Mouse (Mus musculus): ENCODE measurements around the gene Rims4. TPM values are rescaled to one million over a fixed set of nuclear protein-coding genes. Genes with fewer than 3 reads are reported as not detected.

Rims4 gene
- polyA plus RNA-seq, 1 experiment from 2014 or later, result 8.7 TPM

DNA sequence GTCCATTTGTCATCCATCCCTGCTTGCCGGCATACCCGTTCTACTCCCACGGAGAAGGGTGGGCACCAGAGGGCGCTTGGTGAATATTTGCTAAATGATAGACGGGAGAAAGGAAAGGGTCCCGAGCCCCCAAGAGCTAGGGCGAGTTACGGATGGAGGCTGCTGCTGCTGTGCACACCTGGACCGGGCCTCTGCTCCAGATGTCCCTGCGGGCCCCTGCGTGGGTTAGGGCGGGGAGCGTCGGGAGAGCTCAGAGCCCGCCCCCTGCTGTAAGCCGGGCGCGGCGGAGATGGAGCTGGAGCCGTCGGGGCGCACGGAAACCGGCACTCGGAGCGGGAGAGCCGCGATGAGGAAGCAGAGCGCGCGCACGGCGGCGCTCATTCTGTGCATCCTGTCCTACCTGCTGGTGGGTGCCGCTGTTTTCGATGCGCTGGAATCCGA is 65.0 kb downstream of the Rims4 start, which contains the start of gene Kcnk15:
TSS of gene Kcnk15 (plus strand) at position 191 of the 441 bp plus-strand sequence.
- H3K36me3 ChIP-seq, result no peaks in the 10 kb centered on the region
- ATAC-seq (ENCODE audit: low read depth), result peak; percentile 37; the same call in 1 of the 2 replicates
- 0 out of 2 replicates have a peak within 1 kb of the TSS, but pooled peaks have one; percentile 17 for H3K9ac ChIP-seq
- H3K4me2 ChIP-seq, result peak within 1 kb of the TSS; percentile 37
- H3K4me3 ChIP-seq, result peak within 1 kb of the TSS; percentile 25
- H3K27me3 ChIP-seq, result peaks cover 92% of the 10 kb centered on the region
- WGBS, result 2% methylated on average over 38 of the region's 38 CpGs
- peaks cover 11% of the 10 kb centered on the region for H3K4me1 ChIP-seq (replicated peaks)
- no peaks in the 10 kb centered on the region for H3K9me3 ChIP-seq
- H3K27ac ChIP-seq (replicated peaks), result no peak within 1 kb of the TSS

DNA sequence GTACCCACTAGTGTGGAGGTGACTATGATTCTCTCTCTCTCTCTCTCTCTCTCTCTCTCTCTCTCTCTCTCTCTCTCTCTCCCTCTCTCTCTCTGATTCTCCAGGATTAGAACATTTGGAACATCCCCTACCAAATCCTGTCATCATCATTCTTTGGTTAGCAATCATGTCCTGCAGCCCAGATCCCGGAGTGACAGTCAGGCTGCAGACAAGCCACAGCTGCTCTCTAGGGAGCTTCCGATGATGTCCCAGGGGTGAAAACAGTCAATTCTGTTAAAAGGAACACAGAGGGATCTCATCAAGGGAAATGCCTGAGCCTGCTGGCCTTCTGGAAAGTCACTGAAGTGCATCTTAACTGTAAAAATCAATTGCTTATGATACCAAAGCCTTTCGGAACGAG is 76.4 kb downstream of the Rims4 start:
- H3K36me3 ChIP-seq, result no peaks in the 10 kb centered on the region
- WGBS, result 57% methylated on average over 4 of the region's 4 CpGs

DNA sequence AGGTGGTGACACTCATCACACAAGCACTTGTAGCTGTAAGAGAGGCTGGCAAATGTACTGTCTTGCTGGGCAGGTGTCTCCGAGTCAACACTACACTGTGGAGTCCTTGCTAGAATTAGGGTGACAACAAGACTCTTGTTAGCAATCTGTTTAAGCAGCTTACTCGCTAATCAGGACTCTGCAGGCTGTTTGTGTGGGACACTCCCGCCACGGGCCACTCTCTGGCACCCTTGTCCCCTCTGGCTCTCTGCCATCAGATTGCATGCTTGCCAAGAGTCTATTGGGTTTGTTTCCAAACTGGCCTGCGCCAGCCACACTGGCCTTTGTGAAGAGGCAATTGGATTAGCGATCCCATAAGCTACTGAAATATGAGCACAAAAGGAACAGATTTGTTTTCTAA is 79.0 kb downstream of the Rims4 start:
- H3K9ac ChIP-seq, result no peak overlapping the region
- no peaks in the 10 kb centered on the region for H3K36me3 ChIP-seq
- peaks cover 3% of the 10 kb centered on the region; the same call in 1 of the 2 replicates for H3K27me3 ChIP-seq
- H3K4me1 ChIP-seq (replicated peaks), result no peaks in the 10 kb centered on the region
- ATAC-seq (ENCODE audit: low read depth), result no peak
- WGBS, result 47% methylated on average over 6 of the region's 6 CpGs
- no peak overlapping the region for H3K27ac ChIP-seq (replicated peaks)
- 0 out of 2 replicates have a peak, but pooled peaks cover 4% of the 10 kb centered on the region for H3K9me3 ChIP-seq
- no peak overlapping the region for H3K4me2 ChIP-seq
- no peak overlapping the region for H3K4me3 ChIP-seq

More for the DNA sequence above, 76.4 kb downstream of the Rims4 start:
- 0 out of 2 replicates have a peak, but pooled peaks cover 1% of the 10 kb centered on the region for H3K9me3 ChIP-seq
- no peak overlapping the region for H3K27ac ChIP-seq (replicated peaks)
- H3K4me2 ChIP-seq, result no peak overlapping the region
- no peak overlapping the region for H3K4me3 ChIP-seq
- no peaks in the 10 kb centered on the region for H3K4me1 ChIP-seq (replicated peaks)
- ATAC-seq (ENCODE audit: low read depth), result no peak
- no peak overlapping the region for H3K9ac ChIP-seq
- peaks cover 3% of the 10 kb centered on the region; the same call in 1 of the 2 replicates for H3K27me3 ChIP-seq

DNA sequence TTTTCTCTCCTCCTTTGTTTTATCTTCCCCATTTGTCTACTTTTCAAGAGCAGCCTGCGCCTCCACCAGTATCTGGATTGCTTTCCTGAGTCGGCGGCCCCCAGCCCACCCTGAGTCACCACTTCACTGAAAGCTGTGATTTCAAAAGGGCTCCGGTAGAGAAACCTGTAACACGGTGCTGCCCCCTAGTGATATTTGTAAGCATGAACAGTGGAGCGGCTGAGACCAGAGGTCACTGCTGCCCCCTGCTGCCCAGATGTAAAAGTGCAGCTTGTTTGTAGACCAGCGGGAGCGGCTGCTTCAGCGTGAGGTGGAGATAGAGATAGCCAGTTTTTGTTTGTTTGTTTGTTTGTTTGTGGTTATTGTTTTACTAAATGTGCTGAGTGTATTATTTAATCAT is 80.4 kb downstream of the Rims4 start:
- H3K4me1 ChIP-seq (replicated peaks), result no peaks in the 10 kb centered on the region
- H3K27me3 ChIP-seq, result peaks cover 3% of the 10 kb centered on the region; the same call in 1 of the 2 replicates
- H3K9ac ChIP-seq, result no peak overlapping the region
- ATAC-seq (ENCODE audit: low read depth), result peak; percentile 36; the same call in 1 of the 2 replicates
- no peak overlapping the region for H3K27ac ChIP-seq (replicated peaks)
- H3K9me3 ChIP-seq, result 0 out of 2 replicates have a peak, but pooled peaks cover 4% of the 10 kb centered on the region
- H3K4me3 ChIP-seq, result no peak overlapping the region
- 30% methylated on average over 9 of the region's 9 CpGs for WGBS
- H3K4me2 ChIP-seq, result no peak overlapping the region
- H3K36me3 ChIP-seq, result no peaks in the 10 kb centered on the region

DNA sequence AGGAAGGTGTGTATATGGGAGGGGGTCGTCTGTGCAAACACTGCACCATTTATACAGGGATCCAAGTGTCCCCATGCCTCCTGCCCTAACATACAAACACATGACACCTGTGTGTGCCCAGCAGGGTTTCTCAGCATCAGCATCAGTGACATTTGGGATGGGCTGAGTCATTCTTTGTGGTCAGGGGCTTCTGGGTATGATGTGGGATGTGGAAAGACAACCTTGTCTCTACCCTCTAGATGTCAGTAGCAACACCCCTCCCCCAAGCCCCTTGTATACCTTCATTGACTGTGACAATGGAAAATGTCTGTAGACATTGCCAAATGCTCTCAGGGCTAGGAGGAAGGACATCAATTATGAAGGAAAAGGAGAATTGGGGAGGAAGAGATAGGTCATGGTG is 87.3 kb downstream of the Rims4 start:
- H3K36me3 ChIP-seq, result no peaks in the 10 kb centered on the region
- H3K4me2 ChIP-seq, result no peak overlapping the region
- H3K4me1 ChIP-seq (replicated peaks), result no peaks in the 10 kb centered on the region
- H3K27me3 ChIP-seq, result no peaks in the 10 kb centered on the region
- H3K27ac ChIP-seq (replicated peaks), result no peak overlapping the region
- H3K4me3 ChIP-seq, result no peak overlapping the region
- WGBS, result 57% methylated on average over 1 of the region's 1 CpGs
- no peak overlapping the region for H3K9ac ChIP-seq
- no peak for ATAC-seq (ENCODE audit: low read depth)
- no peaks in the 10 kb centered on the region for H3K9me3 ChIP-seq

DNA sequence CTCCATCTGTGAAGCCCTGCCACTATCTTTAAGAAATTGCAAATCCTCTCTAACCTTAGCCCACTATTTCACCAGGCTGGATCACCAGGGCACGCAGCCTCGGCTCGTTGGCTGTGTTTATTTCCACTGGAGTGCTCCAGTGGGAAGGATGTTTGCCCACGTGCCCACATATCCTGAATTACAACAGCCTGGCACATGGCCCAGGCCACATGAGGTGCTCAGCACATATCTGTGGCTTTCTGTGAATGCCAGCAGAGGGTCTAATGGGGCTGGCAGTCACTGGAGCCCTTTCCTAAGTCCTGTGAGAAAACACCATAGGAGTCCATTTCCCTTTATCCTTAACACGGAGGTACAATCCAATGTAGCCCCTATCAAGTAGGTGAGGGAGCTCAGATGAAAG is 92.0 kb downstream of the Rims4 start:
- Histone ChIP-seq H3K27ac (replicated peaks) (no peak overlapping the region), H3K4me3 (no peak overlapping the region), H3K27me3 (no peaks in the 10 kb centered on the region), H3K9ac (no peak overlapping the region), H3K4me2 (no peak overlapping the region), H3K4me1 (replicated peaks) (no peaks in the 10 kb centered on the region), H3K9me3 (no peaks in the 10 kb centered on the region), H3K36me3 (no peaks in the 10 kb centered on the region)
- 58% methylated on average over 5 of the region's 5 CpGs for WGBS
- ATAC-seq (ENCODE audit: low read depth), result no peak

DNA sequence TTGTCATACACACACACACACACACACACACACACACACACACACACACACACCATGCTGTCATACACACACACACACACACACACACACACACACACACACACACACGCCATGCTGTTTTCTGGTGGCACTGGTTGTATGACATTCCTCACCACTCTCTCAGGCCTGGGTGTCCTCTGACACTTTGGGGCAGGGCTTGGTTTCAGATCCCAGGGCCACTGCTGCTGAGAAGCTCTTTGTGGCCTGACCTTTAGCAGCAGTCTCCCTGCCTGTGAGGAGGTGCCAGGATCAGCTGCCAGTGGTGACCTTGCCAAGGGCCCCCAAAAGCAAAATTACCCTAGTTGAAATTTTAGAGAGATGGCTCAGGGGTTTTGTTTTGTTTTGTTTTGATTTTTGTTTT is 92.6 kb downstream of the Rims4 start:
- Histone ChIP-seq H3K27ac (replicated peaks) (no peak overlapping the region), H3K9me3 (no peaks in the 10 kb centered on the region), H3K4me1 (replicated peaks) (no peaks in the 10 kb centered on the region), H3K4me3 (no peak overlapping the region), H3K36me3 (no peaks in the 10 kb centered on the region), H3K9ac (no peak overlapping the region), H3K27me3 (no peaks in the 10 kb centered on the region), H3K4me2 (no peak overlapping the region)
- ATAC-seq (ENCODE audit: low read depth), result no peak
- 89% methylated on average over 1 of the region's 1 CpGs for WGBS

DNA sequence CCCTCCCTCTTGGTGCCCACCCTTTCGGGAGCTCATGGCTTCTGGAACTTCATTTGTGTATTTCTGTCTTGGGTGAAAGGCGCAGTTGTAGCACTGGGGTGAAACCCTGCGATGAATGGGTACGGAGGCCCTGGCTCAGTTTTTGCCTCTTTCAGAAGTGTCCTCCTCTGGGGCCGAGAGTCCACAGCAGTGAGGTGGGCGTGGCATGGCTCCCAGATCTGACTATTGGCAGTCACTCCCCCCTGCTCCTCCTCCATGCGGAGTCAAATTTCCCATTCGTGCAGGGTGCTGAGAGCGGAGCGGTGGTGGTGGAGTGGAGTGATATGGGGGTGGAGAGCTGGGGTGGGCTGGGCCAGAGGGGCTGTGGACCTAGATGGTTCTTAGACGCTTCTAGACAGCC is 94.7 kb downstream of the Rims4 start:
- 13% methylated on average over 11 of the region's 11 CpGs for whole genome bisulfite sequencing
- ATAC-seq (ENCODE audit: low read depth), result no peak
- Histone ChIP-seq H3K36me3 (no peaks in the 10 kb centered on the region), H3K27me3 (no peaks in the 10 kb centered on the region), H3K4me1 (replicated peaks) (no peaks in the 10 kb centered on the region), H3K27ac (replicated peaks) (no peak overlapping the region), H3K9me3 (no peaks in the 10 kb centered on the region), H3K9ac (0 out of 2 replicates have a peak overlapping the region, but pooled peaks have one; percentile 9), H3K4me2 (peak overlapping the region; percentile 33), H3K4me3 (no peak overlapping the region)

DNA sequence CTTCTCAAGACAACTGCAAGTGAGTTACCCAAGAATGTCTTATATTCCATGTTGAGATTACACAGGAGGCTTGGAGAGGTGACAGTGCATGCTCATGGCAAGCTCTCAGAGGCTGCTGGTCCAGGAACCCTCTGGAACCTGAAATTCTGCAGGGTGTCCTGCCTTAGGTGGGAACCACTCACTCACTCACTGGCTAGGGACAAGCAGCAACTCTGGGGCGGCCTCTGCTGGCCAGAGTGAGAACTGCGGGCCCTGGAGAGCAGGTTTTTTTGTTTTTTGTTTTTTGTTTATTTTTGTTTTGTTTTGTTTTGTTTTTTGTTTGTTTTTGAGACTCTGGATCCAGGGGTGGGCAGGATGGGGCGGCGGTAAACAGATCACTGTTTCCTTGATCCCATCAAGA is 95.2 kb downstream of the Rims4 start:
- Histone ChIP-seq H3K27me3 (no peaks in the 10 kb centered on the region), H3K4me1 (replicated peaks) (no peaks in the 10 kb centered on the region), H3K9me3 (no peaks in the 10 kb centered on the region), H3K36me3 (no peaks in the 10 kb centered on the region), H3K4me3 (no peak overlapping the region), H3K4me2 (peak overlapping the region; percentile 33), H3K27ac (replicated peaks) (no peak overlapping the region), H3K9ac (no peak overlapping the region)
- 12% methylated on average over 4 of the region's 4 CpGs for WGBS
- ATAC-seq (ENCODE audit: low read depth), result no peak

DNA sequence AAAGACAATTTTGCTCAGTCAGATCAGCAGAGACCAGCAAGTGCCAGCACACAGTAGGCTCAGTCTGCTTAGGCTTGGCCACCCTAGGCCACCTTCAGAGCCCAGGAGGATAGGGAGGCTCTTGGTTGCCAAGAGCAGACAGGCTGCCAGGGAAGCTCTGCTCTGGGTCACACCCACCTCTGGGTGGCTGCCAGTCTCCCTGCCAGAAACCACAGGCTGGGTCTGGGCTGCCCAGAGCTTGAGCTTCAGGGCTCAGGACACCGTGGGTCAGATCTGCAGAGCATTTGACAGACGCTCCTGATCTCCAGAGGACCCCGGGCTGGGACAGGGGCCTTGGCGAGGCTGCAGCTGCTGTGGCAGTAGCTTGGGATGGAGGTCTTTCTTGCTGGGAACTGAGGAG is 97.9 kb downstream of the Rims4 start, which contains the start of gene Ccn5:
TSS of gene Ccn5 (plus strand) at position 255 of the 400 bp plus-strand sequence.
- H3K4me1 ChIP-seq (replicated peaks), result no peaks in the 10 kb centered on the region
- 69% methylated on average over 4 of the region's 4 CpGs for WGBS
- H3K36me3 ChIP-seq, result no peaks in the 10 kb centered on the region
- no peaks in the 10 kb centered on the region for H3K9me3 ChIP-seq
- H3K27ac ChIP-seq (replicated peaks), result no peak within 1 kb of the TSS
- ATAC-seq (ENCODE audit: low read depth), result no peak
- H3K4me3 ChIP-seq, result no peak within 1 kb of the TSS
- H3K9ac ChIP-seq, result no peak within 1 kb of the TSS
- no peaks in the 10 kb centered on the region for H3K27me3 ChIP-seq
- no peak within 1 kb of the TSS for H3K4me2 ChIP-seq

DNA sequence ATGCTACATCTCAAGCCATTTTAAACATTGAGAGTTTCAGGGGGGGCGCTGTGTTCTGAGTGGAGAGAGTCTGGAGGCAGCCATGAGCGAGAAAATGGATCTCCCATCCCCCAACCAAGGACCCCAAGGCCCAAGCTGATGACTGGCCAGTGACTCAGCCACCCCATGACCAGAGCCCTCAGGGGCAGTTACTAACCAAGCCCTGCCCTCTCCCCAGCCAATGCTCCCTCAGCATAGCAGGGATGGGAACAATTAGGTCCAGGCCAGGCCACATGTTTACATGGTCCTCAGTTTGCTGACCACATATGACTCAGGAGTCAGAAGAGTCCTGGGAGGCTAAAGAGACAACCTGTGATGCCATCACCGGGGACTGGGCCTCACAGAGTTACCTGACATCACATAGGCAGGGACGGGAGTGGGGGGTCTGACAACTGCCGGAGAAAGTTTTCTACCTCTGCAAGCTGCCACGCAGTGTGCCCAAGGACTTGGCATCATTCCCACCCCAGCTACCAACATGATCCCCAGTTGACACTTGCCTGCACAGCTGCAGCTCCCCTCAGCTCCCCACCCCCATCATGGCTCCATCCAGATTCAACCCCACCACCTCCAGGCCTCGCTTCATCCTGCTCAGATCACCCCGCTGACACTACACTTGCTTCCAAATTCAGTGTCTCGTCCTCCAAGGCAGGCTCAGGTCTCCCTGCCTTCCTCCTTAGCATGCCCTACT is 103.6 kb downstream of the Rims4 start:
- H3K27ac ChIP-seq (replicated peaks), result no peak overlapping the region
- H3K9ac ChIP-seq, result no peak overlapping the region
- no peak for ATAC-seq (ENCODE audit: low read depth)
- no peak overlapping the region for H3K4me3 ChIP-seq
- 89% methylated on average over 9 of the region's 9 CpGs for WGBS
- H3K36me3 ChIP-seq, result no peaks in the 10 kb centered on the region
- H3K4me2 ChIP-seq, result no peak overlapping the region
- peaks cover 7% of the 10 kb centered on the region; the same call in 1 of the 2 replicates for H3K4me1 ChIP-seq (replicated peaks)
- H3K27me3 ChIP-seq, result no peaks in the 10 kb centered on the region
- no peaks in the 10 kb centered on the region for H3K9me3 ChIP-seq

DNA sequence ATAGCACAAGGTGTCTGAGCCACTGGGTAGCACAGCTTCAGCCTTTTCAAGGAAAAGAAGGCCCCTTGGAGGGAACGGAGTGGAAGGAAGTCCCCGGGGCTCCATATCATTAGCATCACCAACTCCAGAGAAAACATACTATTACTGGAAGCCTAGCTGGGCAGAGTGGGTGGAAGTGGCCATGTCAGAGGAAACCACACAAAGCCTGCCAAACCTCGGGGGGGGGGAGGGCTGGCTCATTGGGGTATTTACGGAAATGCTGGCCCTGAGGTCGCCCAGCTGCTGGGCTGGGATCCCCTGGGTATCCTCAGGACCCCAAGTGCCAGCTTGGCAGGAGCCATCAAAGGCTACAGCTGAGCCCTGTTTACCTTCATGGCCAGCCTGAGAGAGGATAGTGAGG is 105.4 kb downstream of the Rims4 start:
- H3K4me3 ChIP-seq, result no peak overlapping the region
- 50% methylated on average over 5 of the region's 5 CpGs for WGBS
- no peak overlapping the region for H3K27ac ChIP-seq (replicated peaks)
- H3K36me3 ChIP-seq, result no peaks in the 10 kb centered on the region
- ATAC-seq (ENCODE audit: low read depth), result no peak
- H3K9me3 ChIP-seq, result no peaks in the 10 kb centered on the region
- H3K4me2 ChIP-seq, result no peak overlapping the region
- H3K9ac ChIP-seq, result no peak overlapping the region
- peaks cover 7% of the 10 kb centered on the region; the same call in 1 of the 2 replicates for H3K4me1 ChIP-seq (replicated peaks)
- no peaks in the 10 kb centered on the region for H3K27me3 ChIP-seq
